Mouse (Mus musculus) kidney, adult 2 months (tissue): ENCODE data around the gene Cltc. TPM values are rescaled to one million over a fixed set of nuclear protein-coding genes. Genes with fewer than 3 reads are reported as not detected.

Experiments
- DNase-seq: peaks from one replicate; pipeline ENCODE4 v3.0.0; 2021
- H3K27ac ChIP-seq: fragments of 200-500 bp; 2 replicates; pipeline ENCODE4 v1.5.1; 2012; ENCODE audit warnings: low read depth, low read length, control low read depth, inconsistent platforms; ENCODE audit not compliant: insufficient read depth
- H3K27me3 ChIP-seq: fragments of 200-500 bp; replicated peaks from 2 replicates; pipeline ENCODE4 v1.6.1; 2012; ENCODE audit warnings: mild to moderate bottlenecking, moderate library complexity, low read length, inconsistent platforms; ENCODE audit not compliant: control insufficient read depth, insufficient read depth
- H3K36me3 ChIP-seq: fragments of 200-500 bp; 2 replicates; pipeline ENCODE4 v1.6.1; 2012; ENCODE audit warnings: mild to moderate bottlenecking, moderate library complexity, low read length, inconsistent platforms; ENCODE audit not compliant: control insufficient read depth, insufficient read depth
- H3K4me1 ChIP-seq: fragments of 200-500 bp; 2 replicates; pipeline ENCODE4 v1.6.1; 2011; ENCODE audit warnings: low read length; ENCODE audit not compliant: control insufficient read depth, insufficient read depth
- H3K4me3 ChIP-seq: fragments of 200-500 bp; 2 replicates; pipeline ENCODE4 v1.5.1; 2011; ENCODE audit warnings: mild to moderate bottlenecking, low read depth, low read length, control low read depth; ENCODE audit not compliant: insufficient read depth
- CTCF ChIP-seq: fragments of 200-500 bp; conservative IDR thresholded peaks from 2 replicates; pipeline ENCODE4 v1.5.1; 2011; ENCODE audit warnings: low read depth, mild to moderate bottlenecking, control low read depth, low read length, moderate library complexity, mixed read lengths; ENCODE audit not compliant: insufficient read depth, insufficient read length
- POLR2A ChIP-seq: fragments of 200-500 bp; IDR thresholded peaks from one replicate; pipeline ENCODE4 v1.6.1; 2011; ENCODE audit warnings: low read depth, low read length, control low read depth
- WGBS: fragments of 180-500 bp; shearing (Covaris S2); methylation state at CpG from one replicate; pipeline ENCODE4 v1.1.7; 2018; 5-methylcytosine and 5-hydroxymethylcytosine counted together
- polyA plus RNA-seq: library from polyadenylated mRNA; depleted of rRNA; stranded (reverse); fragments of >200 nt; gene quantifications from 2 replicates; pipeline ENCODE4 v1.2.3, GENCODE M21; 2012; rRNA removed

Cltc gene
- polyA plus RNA-seq, 1 experiment: 107 TPM

GRCm38 (mm10) chr11:86644553-86644952 is 112.8 kb downstream of the Cltc start:
- DNase-seq: no peak
- no peaks in the 10 kb centered on the region for H3K4me1 ChIP-seq
- no peak overlapping the region for H3K27ac ChIP-seq
- 94% methylated on average over 4 of the region's 4 CpGs for WGBS
- H3K36me3 ChIP-seq: 0 out of 2 replicates have a peak, but pooled peaks cover 1% of the 10 kb centered on the region
- H3K4me3 ChIP-seq: no peak overlapping the region
- H3K27me3 ChIP-seq: no peaks in the 10 kb centered on the region
- no peak for TF ChIP-seq POLR2A
- TF ChIP-seq CTCF: no peak

Other genes starting within 250 kb of the Cltc start
- 6.0 and 7.3 TPM in 2 replicates for gene Rps6kb1, start 212.8 kb downstream of the Cltc start, polyA plus RNA-seq
- gene Tubd1, start 212.6 kb downstream of the Cltc start, polyA plus RNA-seq: 2.6 and 2.8 TPM in 2 replicates
- 48.9 and 55.3 TPM in 2 replicates for gene Vmp1, start 73.7 kb downstream of the Cltc start, polyA plus RNA-seq
- 4.0 and 6.0 TPM in 2 replicates for gene Ptrh2, start 73.6 kb downstream of the Cltc start, polyA plus RNA-seq
- gene Dhx40, start 50.2 kb upstream of the Cltc start, polyA plus RNA-seq: 6.5 and 10.0 TPM in 2 replicates
- gene Ypel2, start 236.1 kb upstream of the Cltc start, polyA plus RNA-seq: 4.7 TPM in 2 replicates